9 mouse cellular contexts compared by ENCODE assay signal in the genomic region with DNA sequence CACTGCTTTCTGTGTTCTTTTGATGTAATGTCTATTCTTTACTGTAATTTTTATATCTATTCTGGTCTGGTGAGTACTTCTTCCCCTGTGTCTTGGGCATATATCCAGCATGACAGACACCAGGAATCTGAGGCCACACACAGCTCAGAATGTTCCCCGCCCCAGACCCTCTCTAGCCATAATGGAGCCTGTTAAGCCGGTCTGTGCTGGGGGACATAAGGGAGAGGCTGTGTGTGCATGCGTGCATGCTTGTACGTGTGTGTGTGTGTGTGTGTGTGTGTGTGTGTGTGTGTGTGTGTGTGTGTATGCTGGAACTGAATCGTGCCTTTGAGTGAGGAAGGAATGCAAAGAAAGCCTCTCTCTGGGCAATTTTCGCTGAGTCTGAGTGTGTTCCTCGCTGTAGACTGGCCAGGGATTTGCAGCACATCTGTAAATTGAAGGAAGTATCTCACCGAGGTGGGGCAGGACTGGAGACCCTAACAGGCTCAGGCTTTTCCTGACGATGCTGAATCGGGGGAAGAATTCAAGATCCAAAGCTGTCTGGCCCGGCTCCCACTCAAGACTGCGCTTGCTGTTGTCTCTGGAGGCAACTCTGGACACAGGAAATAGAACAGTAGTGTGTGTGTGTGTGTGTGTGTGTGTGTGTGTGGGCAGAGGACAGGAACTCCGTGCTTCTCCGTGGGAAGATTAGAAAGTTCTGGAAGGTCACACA. TPM values are rescaled to one million over a fixed set of nuclear protein-coding genes. Genes with fewer than 3 reads are reported as not detected.
A peak's percentile ranks its signal among the peaks of the same experiment; 100 is the strongest.
DNase-seq lines count a peak whose midpoint lies in the region; ATAC-seq and TF ChIP-seq lines count a peak whose summit lies in the region.
"Had no signal": no experiment of that assay in that cellular context is flagged by ENCODE, and none has a peak within 500 bp of the region (broad histone marks: within the 10 kb centered on the region; RNA-seq: fewer than 3 reads in every experiment).

No protein-coding gene starts in this region.

- no peak for TF ChIP-seq CTCF in forebrain, postnatal 0 days (IDR thresholded peaks at IDR 0.05; ENCODE audit: low read depth)
- no peak for TF ChIP-seq CTCF in lung, embryonic 14.5 days (IDR thresholded peaks at IDR 0.05; ENCODE audit: low read depth)
- TF ChIP-seq CTCF in layer of hippocampus, adult 2 months (conservative IDR thresholded peaks at IDR 0.05): no peak
- TF ChIP-seq CTCF in thymus, adult 2 months (IDR thresholded peaks at IDR 0.05; ENCODE audit: borderline replicate concordance, control insufficient read depth, extremely low read depth, insufficient read depth, low read length, poor library complexity): no peak

- H3K4me2 ChIP-seq in forebrain, postnatal 0 days (ENCODE audit: low read depth): no peak overlapping the region
- no peak overlapping the region for H3K4me2 ChIP-seq in forebrain, embryonic 14.5 days (ENCODE audit: low read length)
- peak overlapping the region; percentile 29; the same call in 1 of the 2 replicates for H3K4me2 ChIP-seq in intestine, embryonic 14.5 days (ENCODE audit: low read length)
- peak overlapping the region; percentile 16; the same call in 1 of the 2 replicates for H3K4me2 ChIP-seq in lung, embryonic 14.5 days

- H3K4me1 ChIP-seq in forebrain, postnatal 0 days (ENCODE audit: insufficient read depth): no peaks in the 10 kb centered on the region
- 0 out of 2 replicates have a peak, but pooled peaks cover 4% of the 10 kb centered on the region for H3K4me1 ChIP-seq in forebrain, embryonic 14.5 days (ENCODE audit: control insufficient read depth, insufficient read depth, low read length)
- peaks cover 28% of the 10 kb centered on the region for H3K4me1 ChIP-seq in intestine, embryonic 14.5 days (replicated peaks; ENCODE audit: control insufficient read depth, insufficient read depth, low read length)
- H3K4me1 ChIP-seq in lung, embryonic 14.5 days (ENCODE audit: insufficient read depth): peaks cover 26% of the 10 kb centered on the region
- H3K4me1 ChIP-seq in thymus, adult 2 months (replicated peaks; ENCODE audit: control insufficient read depth, insufficient read depth, low read length): peaks cover 18% of the 10 kb centered on the region

- TF ChIP-seq POLR2A in thymus, adult 2 months (IDR thresholded peaks at IDR 0.05; ENCODE audit: control insufficient read depth, extremely low read depth, insufficient read depth, low read length, poor library complexity): no peak

- H3K27ac ChIP-seq in forebrain, postnatal 0 days (ENCODE audit: low read depth, low read length): no peak overlapping the region; the same call in 1 of the 2 replicates
- H3K27ac ChIP-seq in forebrain, embryonic 14.5 days (ENCODE audit: low read depth, low read length): no peak overlapping the region
- H3K27ac ChIP-seq in intestine, embryonic 14.5 days (ENCODE audit: low read depth): peak overlapping the region; percentile 77
- peak overlapping the region; percentile 87 for H3K27ac ChIP-seq in lung, embryonic 14.5 days (ENCODE audit: low read depth)
- H3K27ac ChIP-seq in layer of hippocampus, adult 2 months: no peak overlapping the region
- H3K27ac ChIP-seq in thymus, adult 2 months (ENCODE audit: control insufficient read depth, insufficient read depth, low read length): no peak overlapping the region

- peak; percentile 44 for DNase-seq in forebrain, postnatal 0 days
- no peak for DNase-seq in forebrain, embryonic 14.5 days (ENCODE audit: low spot score)
- DNase-seq in embryo, embryonic 9.5 days (ENCODE audit: extremely low spot score): peak; percentile 28
- no peak for DNase-seq in intestine, embryonic 14.5 days (ENCODE audit: low spot score)
- DNase-seq in lung, embryonic 14.5 days: peak; percentile 82
- no peak for DNase-seq in right cerebral cortex, adult 18-20 months
- no peak for DNase-seq in layer of hippocampus, adult 2 months (ENCODE audit: low spot score in 2 of 2)
- DNase-seq in thymus, adult 2 months: no peak

- H3K4me3 ChIP-seq in forebrain, postnatal 0 days (ENCODE audit: low read depth, low read length): no peak overlapping the region
- no peak overlapping the region for H3K4me3 ChIP-seq in forebrain, embryonic 14.5 days (ENCODE audit: low read depth, low read length)
- H3K4me3 ChIP-seq in intestine, embryonic 14.5 days (ENCODE audit: low read depth, low read length): no peak overlapping the region
- no peak overlapping the region for H3K4me3 ChIP-seq in lung, embryonic 14.5 days (ENCODE audit: low read depth, low read length)
- H3K4me3 ChIP-seq in layer of hippocampus, adult 2 months: no peak overlapping the region
- no peak overlapping the region for H3K4me3 ChIP-seq in thymus, adult 2 months (ENCODE audit: control insufficient read depth, insufficient read depth, low read length)
- H3K4me3 ChIP-seq: megakaryocyte, embryonic 14.5 days had no signal

- no peaks in the 10 kb centered on the region for H3K9me3 ChIP-seq in forebrain, postnatal 0 days (ENCODE audit: low read length)
- no peaks in the 10 kb centered on the region for H3K9me3 ChIP-seq in forebrain, embryonic 14.5 days (replicated peaks; ENCODE audit: control insufficient read depth, low read length)
- no peaks in the 10 kb centered on the region for H3K9me3 ChIP-seq in intestine, embryonic 14.5 days (ENCODE audit: control insufficient read depth, low read length)
- no peaks in the 10 kb centered on the region for H3K9me3 ChIP-seq in lung, embryonic 14.5 days (ENCODE audit: low read depth, low read length)

- 46% methylated on average over 14 of the region's 14 CpGs for WGBS in forebrain, postnatal 0 days
- WGBS in forebrain, embryonic 14.5 days: 68% methylated on average over 14 of the region's 14 CpGs
- WGBS in intestine, embryonic 14.5 days: 16% methylated on average over 14 of the region's 14 CpGs
- whole genome bisulfite sequencing in lung, embryonic 14.5 days: 16% methylated on average over 14 of the region's 14 CpGs
- 68% methylated on average over 14 of the region's 14 CpGs for WGBS in thymus, adult 2 months

- no peaks in the 10 kb centered on the region for H3K36me3 ChIP-seq in forebrain, postnatal 0 days (ENCODE audit: insufficient read depth)
- H3K36me3 ChIP-seq in forebrain, embryonic 14.5 days (ENCODE audit: control insufficient read depth, insufficient read depth, low read length): no peaks in the 10 kb centered on the region
- H3K36me3 ChIP-seq in intestine, embryonic 14.5 days (ENCODE audit: control insufficient read depth, insufficient read depth, low read length): no peaks in the 10 kb centered on the region
- no peaks in the 10 kb centered on the region for H3K36me3 ChIP-seq in lung, embryonic 14.5 days (ENCODE audit: insufficient read depth)
- H3K36me3 ChIP-seq in thymus, adult 2 months (ENCODE audit: control insufficient read depth, insufficient read depth, low read length): no peaks in the 10 kb centered on the region

- no peaks in the 10 kb centered on the region for H3K27me3 ChIP-seq in forebrain, postnatal 0 days (ENCODE audit: insufficient read depth, low read length)
- no peaks in the 10 kb centered on the region for H3K27me3 ChIP-seq in forebrain, embryonic 14.5 days (replicated peaks; ENCODE audit: control insufficient read depth, insufficient read depth, low read length)
- no peaks in the 10 kb centered on the region for H3K27me3 ChIP-seq in intestine, embryonic 14.5 days (replicated peaks; ENCODE audit: control insufficient read depth, insufficient read depth, low read length)
- no peaks in the 10 kb centered on the region for H3K27me3 ChIP-seq in lung, embryonic 14.5 days (ENCODE audit: insufficient read depth, low read length)
- H3K27me3 ChIP-seq in thymus, adult 2 months (ENCODE audit: control insufficient read depth, insufficient read depth, low read length): no peaks in the 10 kb centered on the region

- ATAC-seq in forebrain, postnatal 0 days: peak; percentile 75
- ATAC-seq in forebrain, embryonic 14.5 days: no peak
- ATAC-seq in intestine, embryonic 14.5 days (replicated peaks; ENCODE audit: low FRiP score, low TSS enrichment, low read depth): peak; percentile 61
- ATAC-seq in lung, embryonic 14.5 days (ENCODE audit: insufficient read depth): peak; percentile 90

- H3K9ac ChIP-seq in forebrain, postnatal 0 days: no peak overlapping the region
- no peak overlapping the region for H3K9ac ChIP-seq in forebrain, embryonic 14.5 days (ENCODE audit: low read length)
- no peak overlapping the region for H3K9ac ChIP-seq in intestine, embryonic 14.5 days (ENCODE audit: low read length)
- H3K9ac ChIP-seq in lung, embryonic 14.5 days: no peak overlapping the region

RNA-seq across cellular contexts. Expression of gene D10Jhu81e, which starts 30.6 kb away (rescaled TPM):
- total RNA-seq in forebrain, postnatal 0 days (2014; rRNA removed): 76.7 and 85.2 TPM in 2 replicates
- polyA plus RNA-seq in forebrain, postnatal 0 days (2015; fragmentation: Nextera tagmentation; extraction: Ambion mirVana): 21.2 and 24.4 TPM in 2 replicates
- polyA plus RNA-seq in forebrain, embryonic 14.5 days (2014; fragmentation: Nextera tagmentation; extraction: Ambion mirVana): 25.0 and 33.0 TPM in 2 replicates
- polyA plus RNA-seq in intestine, embryonic 14.5 days (2014; fragmentation: Nextera tagmentation; extraction: Ambion mirVana): 19.3 and 19.7 TPM in 2 replicates
- polyA plus RNA-seq in lung, embryonic 14.5 days (2014; fragmentation: Nextera tagmentation; extraction: Ambion mirVana): 16.7 and 19.7 TPM in 2 replicates
- total RNA-seq in layer of hippocampus, adult 2 months (2021): 100 to 1,000 TPM; 124 to 134 TPM
- polyA plus RNA-seq in thymus, adult 2 months (2012; rRNA removed): 148 and 156 TPM in 2 replicates

RNA-seq across cellular contexts. Expression of gene Pwp2, which starts 46.0 kb away (rescaled TPM):
- total RNA-seq in forebrain, postnatal 0 days (2014; rRNA removed): 27.2 and 30.0 TPM in 2 replicates
- 15.0 and 16.4 TPM in 2 replicates for polyA plus RNA-seq in forebrain, postnatal 0 days (2015; fragmentation: Nextera tagmentation; extraction: Ambion mirVana)
- polyA plus RNA-seq in forebrain, embryonic 14.5 days (2014; fragmentation: Nextera tagmentation; extraction: Ambion mirVana): 16.4 and 17.8 TPM in 2 replicates
- 19.0 and 21.5 TPM in 2 replicates for polyA plus RNA-seq in intestine, embryonic 14.5 days (2014; fragmentation: Nextera tagmentation; extraction: Ambion mirVana)
- polyA plus RNA-seq in lung, embryonic 14.5 days (2014; fragmentation: Nextera tagmentation; extraction: Ambion mirVana): 20.8 and 21.8 TPM in 2 replicates
- total RNA-seq in layer of hippocampus, adult 2 months (2021): 10 to 100 TPM; 19.7 to 19.9 TPM
- 16.4 and 17.1 TPM in 2 replicates for polyA plus RNA-seq in thymus, adult 2 months (2012; rRNA removed)

Comparison
In these comparisons a context has a peak if more than half of its experiments do, and no peak if none do; other contexts are left out.
1. DNase-seq: peak in forebrain, postnatal 0 days (single experiment), embryo, embryonic 9.5 days (single experiment) and lung, embryonic 14.5 days (single experiment); none in forebrain, embryonic 14.5 days (single experiment), intestine, embryonic 14.5 days (single experiment), right cerebral cortex, adult 18-20 months (single experiment), layer of hippocampus, adult 2 months (0 of 2) and thymus, adult 2 months (single experiment).
2. H3K27ac ChIP-seq: peak in intestine, embryonic 14.5 days (single experiment) and lung, embryonic 14.5 days (single experiment); none in forebrain, postnatal 0 days (single experiment), forebrain, embryonic 14.5 days (single experiment), layer of hippocampus, adult 2 months (single experiment) and thymus, adult 2 months (single experiment).
3. H3K4me2 ChIP-seq: peak in intestine, embryonic 14.5 days (single experiment) and lung, embryonic 14.5 days (single experiment); none in forebrain, postnatal 0 days (single experiment) and forebrain, embryonic 14.5 days (single experiment).